10 mouse cellular contexts compared by ENCODE assay signal in the genomic region with DNA sequence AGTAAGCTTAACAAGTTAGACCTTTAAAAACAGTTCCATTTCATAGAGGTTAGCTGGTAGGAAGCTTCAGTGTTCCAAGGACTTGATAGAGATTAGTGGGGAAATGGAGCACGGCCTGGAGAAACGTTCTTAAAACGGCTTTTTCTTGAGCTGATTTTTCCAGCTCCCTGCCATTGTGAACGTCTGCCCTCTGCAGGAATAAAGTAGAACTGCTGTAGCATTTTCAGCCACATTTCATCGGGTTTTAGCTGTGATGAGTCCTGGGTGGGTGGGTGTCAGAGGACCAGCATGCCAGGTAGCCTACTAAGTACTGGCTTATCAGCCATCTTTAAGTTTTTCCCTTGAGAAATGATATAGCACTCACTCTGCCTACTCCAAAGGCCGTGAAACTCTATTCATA. TPM values are rescaled to one million over a fixed set of nuclear protein-coding genes. Genes with fewer than 3 reads are reported as not detected.
A peak's percentile ranks its signal among the peaks of the same experiment; 100 is the strongest.
DNase-seq lines count a peak whose midpoint lies in the region; ATAC-seq and TF ChIP-seq lines count a peak whose summit lies in the region.
"Had no signal": no experiment of that assay in that cellular context is flagged by ENCODE, and none has a peak within 500 bp of the region (broad histone marks: within the 10 kb centered on the region; RNA-seq: fewer than 3 reads in every experiment).

No protein-coding gene starts in this region.

- peak overlapping the region; percentile 43 for H3K4me2 ChIP-seq in heart, postnatal 0 days (ENCODE audit: low read depth, low read length)
- no peak overlapping the region for H3K4me2 ChIP-seq in midbrain, embryonic 15.5 days
- H3K4me2 ChIP-seq: embryonic facial prominence, embryonic 12.5 days; liver, embryonic 15.5 days had no signal

- no peaks in the 10 kb centered on the region for H3K4me1 ChIP-seq in kidney, adult 2 months (ENCODE audit: control insufficient read depth, insufficient read depth, low read length)
- H3K4me1 ChIP-seq in MEL (ENCODE audit: control insufficient read depth in 1 of 2, insufficient read depth in 2 of 2, low read length in 2 of 2) = peaks cover 4 to 5% of the 10 kb centered on the region in 2 experiments
- H3K4me1 ChIP-seq in cortical plate, adult 2 months (ENCODE audit: control insufficient read depth, insufficient read depth, low read length) = no peaks in the 10 kb centered on the region; the same call in 1 of the 2 replicates
- H3K4me1 ChIP-seq in heart, postnatal 0 days (ENCODE audit: control insufficient read depth, insufficient read depth) = no peaks in the 10 kb centered on the region
- no peaks in the 10 kb centered on the region for H3K4me1 ChIP-seq in midbrain, embryonic 15.5 days
- H3K4me1 ChIP-seq: embryonic facial prominence, embryonic 12.5 days; liver, embryonic 15.5 days had no signal

- no peak for TF ChIP-seq POLR2A in kidney, adult 2 months (IDR thresholded peaks at IDR 0.05; ENCODE audit: low read depth, low read length)
- no peak for TF ChIP-seq POLR2A in MEL (IDR thresholded peaks at IDR 0.05; ENCODE audit: control insufficient read depth in 1 of 2, insufficient read depth in 1 of 2, low read depth in 1 of 2, low read length in 2 of 2, poor library complexity in 1 of 2)
- TF ChIP-seq POLR2A in cortical plate, adult 2 months (IDR thresholded peaks at IDR 0.05; ENCODE audit: extremely low read depth, insufficient read depth, low read length) = no peak

- H3K9me3 ChIP-seq in MEL (replicated peaks; ENCODE audit: insufficient read depth, low read length) = no peaks in the 10 kb centered on the region
- no peaks in the 10 kb centered on the region for H3K9me3 ChIP-seq in heart, postnatal 0 days (replicated peaks; ENCODE audit: control insufficient read depth, low read length)
- no peaks in the 10 kb centered on the region for H3K9me3 ChIP-seq in midbrain, embryonic 15.5 days
- H3K9me3 ChIP-seq: embryonic facial prominence, embryonic 12.5 days; liver, embryonic 15.5 days had no signal

- no peak overlapping the region for H3K27ac ChIP-seq in kidney, adult 2 months (ENCODE audit: insufficient read depth, low read depth, low read length)
- no peak overlapping the region for H3K27ac ChIP-seq in MEL (ENCODE audit: control insufficient read depth, low read depth, low read length)
- H3K27ac ChIP-seq in cortical plate, adult 2 months (ENCODE audit: insufficient read depth, low read length) = no peak overlapping the region
- H3K27ac ChIP-seq in heart, postnatal 0 days (ENCODE audit: low read depth) = no peak overlapping the region
- H3K27ac ChIP-seq in layer of hippocampus, adult 2 months = peak overlapping the region; percentile 52; the same call in 1 of the 2 replicates
- no peak overlapping the region for H3K27ac ChIP-seq in midbrain, embryonic 15.5 days
- H3K27ac ChIP-seq: embryonic facial prominence, embryonic 12.5 days; liver, embryonic 15.5 days had no signal

- WGBS in kidney, adult 2 months = 11% methylated on average over 6 of the region's 6 CpGs
- WGBS in heart, postnatal 0 days = 9% methylated on average over 6 of the region's 6 CpGs
- 11% methylated on average over 6 of the region's 6 CpGs for WGBS in midbrain, embryonic 15.5 days

- TF ChIP-seq RAD21 in MEL (IDR thresholded peaks at IDR 0.05; ENCODE audit: low read depth, low read length) = peak; percentile 86

- H3K79me2 ChIP-seq in MEL (ENCODE audit: control insufficient read depth, insufficient read depth, low read length, poor library complexity) = no peaks in the 10 kb centered on the region

- H3K9ac ChIP-seq in MEL (ENCODE audit: control insufficient read depth, low read depth, low read length, poor library complexity, severe bottlenecking) = 0 out of 2 replicates have a peak overlapping the region, but pooled peaks have one; percentile 9
- no peak overlapping the region; the same call in 1 of the 2 replicates for H3K9ac ChIP-seq in heart, postnatal 0 days (replicated peaks; ENCODE audit: low read depth, low read length)
- H3K9ac ChIP-seq in midbrain, embryonic 15.5 days = no peak overlapping the region
- H3K9ac ChIP-seq: embryonic facial prominence, embryonic 12.5 days; liver, embryonic 15.5 days had no signal

- DNase-seq in kidney, adult 2 months = peak; percentile 53
- DNase-seq in kidney, adult 11 months = no peak
- DNase-seq in MEL (ENCODE audit: low read depth, low spot score) = peak; percentile 81
- peak; percentile 54 for DNase-seq in heart, postnatal 0 days (ENCODE audit: low spot score)
- peak; percentile 52 to 64 for DNase-seq in layer of hippocampus, adult 2 months (ENCODE audit: low spot score in 2 of 2)

- no peak for TF ChIP-seq EP300 in MEL (IDR thresholded peaks at IDR 0.05; ENCODE audit: low read depth in 1 of 2, low read length in 2 of 2)
- no peak for TF ChIP-seq EP300 in heart, postnatal 0 days (IDR thresholded peaks at IDR 0.05; ENCODE audit: low read depth)

- ATAC-seq in heart, postnatal 0 days (ENCODE audit: insufficient read depth, low read depth) = no peak
- ATAC-seq in midbrain, embryonic 15.5 days (replicated peaks) = peak; percentile 48; the same call in 1 of the 2 replicates
- no peak for ATAC-seq in inflammation-experienced regulatory T-cells, adult 6 months

- H3K4me3 ChIP-seq in kidney, adult 2 months (ENCODE audit: insufficient read depth, low read depth, low read length) = no peak overlapping the region
- peak overlapping the region in 1 of 2 experiments; percentile 26; a peak in 2 of 4 replicates for H3K4me3 ChIP-seq in MEL (ENCODE audit: control insufficient read depth in 1 of 2, insufficient read depth in 1 of 2, low read depth in 2 of 2, low read length in 2 of 2)
- H3K4me3 ChIP-seq in cortical plate, adult 2 months (ENCODE audit: insufficient read depth, low read length) = no peak overlapping the region
- H3K4me3 ChIP-seq in heart, postnatal 0 days (ENCODE audit: low read depth, low read length) = peak overlapping the region; percentile 19; the same call in 1 of the 2 replicates
- H3K4me3 ChIP-seq in layer of hippocampus, adult 2 months = no peak overlapping the region
- no peak overlapping the region for H3K4me3 ChIP-seq in midbrain, embryonic 15.5 days
- H3K4me3 ChIP-seq: embryonic facial prominence, embryonic 12.5 days; liver, embryonic 15.5 days had no signal

- TF ChIP-seq CTCF in kidney, adult 2 months (conservative IDR thresholded peaks at IDR 0.05; ENCODE audit: insufficient read depth, insufficient read length, low read depth, low read length) = peak; percentile 61
- TF ChIP-seq CTCF in MEL (IDR thresholded peaks at IDR 0.05 in 2 of 3, conservative IDR thresholded peaks at IDR 0.05 in 1 of 3; ENCODE audit: control insufficient read depth in 1 of 3, insufficient read depth in 1 of 3, low read depth in 2 of 3, low read length in 3 of 3, poor library complexity in 1 of 3, severe bottlenecking in 1 of 3) = peak; percentile 66 to 81 (median 81)
- TF ChIP-seq CTCF in cortical plate, adult 2 months (IDR thresholded peaks at IDR 0.05; ENCODE audit: extremely low read depth, insufficient read depth, low read length) = peak; percentile 86
- peak; percentile 87 for TF ChIP-seq CTCF in heart, postnatal 0 days (IDR thresholded peaks at IDR 0.05; ENCODE audit: low read depth)
- peak; percentile 94 for TF ChIP-seq CTCF in layer of hippocampus, adult 2 months (conservative IDR thresholded peaks at IDR 0.05)

- no peaks in the 10 kb centered on the region for H3K27me3 ChIP-seq in kidney, adult 2 months (replicated peaks; ENCODE audit: control insufficient read depth, insufficient read depth, low read length)
- H3K27me3 ChIP-seq in MEL (ENCODE audit: control insufficient read depth in 1 of 2, insufficient read depth in 2 of 2, low read length in 2 of 2) = no peaks in the 10 kb centered on the region
- no peaks in the 10 kb centered on the region for H3K27me3 ChIP-seq in heart, postnatal 0 days (ENCODE audit: control insufficient read depth, insufficient read depth, low read length)
- no peaks in the 10 kb centered on the region for H3K27me3 ChIP-seq in midbrain, embryonic 15.5 days (replicated peaks)
- H3K27me3 ChIP-seq: embryonic facial prominence, embryonic 12.5 days; liver, embryonic 15.5 days had no signal

- H3K36me3 ChIP-seq in kidney, adult 2 months (ENCODE audit: control insufficient read depth, insufficient read depth, low read length) = no peaks in the 10 kb centered on the region
- no peaks in the 10 kb centered on the region for H3K36me3 ChIP-seq in MEL (ENCODE audit: control insufficient read depth in 1 of 2, insufficient read depth in 2 of 2, low read length in 2 of 2)
- no peaks in the 10 kb centered on the region for H3K36me3 ChIP-seq in heart, postnatal 0 days (replicated peaks; ENCODE audit: control insufficient read depth, insufficient read depth, low read length)
- no peaks in the 10 kb centered on the region for H3K36me3 ChIP-seq in midbrain, embryonic 15.5 days (replicated peaks)
- H3K36me3 ChIP-seq: embryonic facial prominence, embryonic 12.5 days; liver, embryonic 15.5 days had no signal

TF ChIP-seq in MEL, 35 proteins besides CTCF, POLR2A, EP300 and RAD21:
- TF ChIP-seq NRF1 (IDR thresholded peaks at IDR 0.05; ENCODE audit: insufficient read depth, low read depth, low read length, poor library complexity, severe bottlenecking) (peak; percentile 58; the same call in 1 of the 2 replicates), GABPA (IDR thresholded peaks at IDR 0.05; ENCODE audit: low read depth, low read length) (no peak), KAT2A (conservative IDR thresholded peaks at IDR 0.05; ENCODE audit: low read depth, low read length) (no peak), MYC (IDR thresholded peaks at IDR 0.05; ENCODE audit: low read depth, low read length) (0 out of 2 replicates have a peak, but pooled peaks have one; percentile 31), ZC3H11A (IDR thresholded peaks at IDR 0.05; ENCODE audit: low read depth, low read length) (peak; percentile 87), SMC3 (IDR thresholded peaks at IDR 0.05; ENCODE audit: low read depth, low read length) (peak; percentile 87), USF2 (IDR thresholded peaks at IDR 0.05; ENCODE audit: borderline replicate concordance in 1 of 2, insufficient read depth in 1 of 2, low read depth in 1 of 2, low read length in 2 of 2) (no peak), BHLHE40 (IDR thresholded peaks at IDR 0.05; ENCODE audit: borderline replicate concordance, low read depth, low read length) (0 out of 2 replicates have a peak, but pooled peaks have one; percentile 26)

RNA-seq across cellular contexts. Expression of a gene that starts 29.9 kb away (rescaled TPM):
- polyA plus RNA-seq in kidney, adult 2 months (2012; rRNA removed) = 2.4 and 2.9 TPM in 2 replicates
- 0.03 and 0.04 TPM in 2 replicates for total RNA-seq in MEL (2012; rRNA removed)
- under 1 TPM in 1 of 2 experiments, not detected in 1; 0.03 TPM for polyA plus RNA-seq in MEL (2012; ENCODE audit: insufficient read depth in 1 of 2, insufficient read length in 2 of 2, low read depth in 1 of 2, low replicate concordance in 2 of 2, missing spikeins in 1 of 2)
- 1.1 TPM in 2 replicates for polyA plus RNA-seq in cortical plate, adult 2 months (2012; rRNA removed)
- 1.1 and 1.3 TPM in 2 replicates for total RNA-seq in heart, postnatal 0 days (2014; rRNA removed; ENCODE audit: low replicate concordance)
- polyA plus RNA-seq in heart, postnatal 0 days (2015; fragmentation: Nextera tagmentation; extraction: Ambion mirVana) = 0.91 and 0.94 TPM in 2 replicates
- under 1 TPM; 0.20 to 0.39 TPM for total RNA-seq in layer of hippocampus, adult 2 months (2021)
- 0.34 TPM in 2 replicates for polyA plus RNA-seq in midbrain, embryonic 15.5 days (2015; fragmentation: Nextera tagmentation; extraction: Ambion mirVana)
- 1 to 10 TPM; 1.2 to 2.4 (median 2.4) TPM for polyA plus RNA-seq in inflammation-experienced regulatory T-cells, adult 6 months (2017; shearing (Covaris generic))
